In the genomic region with DNA sequence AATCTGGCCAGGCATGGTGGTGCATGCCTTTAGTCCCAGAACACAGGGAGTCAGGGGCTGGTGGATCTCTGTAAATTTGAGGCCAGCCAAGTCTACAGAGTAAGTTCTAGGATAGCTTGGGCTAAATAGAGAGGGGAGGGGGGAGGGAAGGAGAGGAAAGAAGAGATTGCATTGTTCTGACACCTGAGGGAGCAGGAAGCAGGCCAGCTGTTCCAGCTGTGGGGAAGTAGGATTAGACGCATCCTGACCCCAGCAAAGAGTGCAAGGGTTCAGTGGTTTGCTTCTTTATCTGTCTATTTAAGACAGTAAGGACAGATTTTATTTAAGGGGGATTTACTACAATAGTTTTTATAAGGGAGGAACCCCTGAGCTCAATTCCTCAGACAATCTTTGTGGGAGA, we compare ENCODE assay signal across 35 mouse cellular contexts. TPM values are rescaled to one million over a fixed set of nuclear protein-coding genes. Genes with fewer than 3 reads are reported as not detected.
DNase-seq lines count a peak whose midpoint lies in the region; ATAC-seq and TF ChIP-seq lines count a peak whose summit lies in the region.
"Had no signal": no experiment of that assay in that cellular context is flagged by ENCODE, and none has a peak within 500 bp of the region (broad histone marks: within the 10 kb centered on the region; RNA-seq: fewer than 3 reads in every experiment).

No protein-coding gene starts in this region.

- no peaks in the 10 kb centered on the region for H3K27me3 ChIP-seq in midbrain, embryonic 10.5 days (ENCODE audit: low read depth, poor library complexity, severe bottlenecking)
- H3K27me3 ChIP-seq in midbrain, embryonic 16.5 days (ENCODE audit: control insufficient read depth, insufficient read depth, low read depth, low read length): no peaks in the 10 kb centered on the region
- no peaks in the 10 kb centered on the region for H3K27me3 ChIP-seq in ES-Bruce4 (ENCODE audit: control insufficient read depth, insufficient read depth, low read length, poor library complexity, severe bottlenecking)
- H3K27me3 ChIP-seq: embryonic facial prominence, embryonic 12.5 days; embryonic facial prominence, embryonic 15.5 days; forebrain, embryonic 12.5 days; heart, embryonic 12.5 days; heart, embryonic 15.5 days; hindbrain, embryonic 13.5 days; intestine, embryonic 15.5 days had no signal

- no peak for TF ChIP-seq CTCF in ES-Bruce4 (IDR thresholded peaks at IDR 0.05; ENCODE audit: low read depth, low read length)

- H3K4me3 ChIP-seq in midbrain, embryonic 10.5 days: no peak overlapping the region
- H3K4me3 ChIP-seq in midbrain, embryonic 16.5 days (ENCODE audit: low read depth, low read length): no peak overlapping the region
- no peak overlapping the region for H3K4me3 ChIP-seq in ES-Bruce4 (ENCODE audit: low read depth, low read length)
- H3K4me3 ChIP-seq: embryonic facial prominence, embryonic 12.5 days; embryonic facial prominence, embryonic 15.5 days; forebrain, embryonic 12.5 days; heart, embryonic 12.5 days; heart, embryonic 15.5 days; hindbrain, embryonic 13.5 days; intestine, embryonic 15.5 days had no signal

- DNase-seq in heart, adult 11 months: peak; percentile 45
- no peak for DNase-seq in heart, postnatal 10 days
- DNase-seq in midbrain, embryonic 10.5 days (ENCODE audit: low spot score): no peak
- DNase-seq in ES-CJ7 (ENCODE audit: low read depth, low spot score): peak; percentile 61
- no peak for DNase-seq in left cerebral cortex, postnatal 10 days (ENCODE audit: extremely low spot score in 1 of 2, low spot score in 2 of 2)
- DNase-seq in ovary, postnatal 36 days (ENCODE audit: low spot score): no peak
- DNase-seq: adrenal gland, adult 8-10 months; adrenal gland, postnatal 25 days; cerebellum, adult 11-12 months; cerebellum, adult 8-10 months; cerebellum, postnatal 10 days; cerebellum, postnatal 36 days; gastrocnemius, postnatal 10 days; heart, adult 18-20 months; heart, postnatal 14 days; heart, postnatal 4 days had no signal

- H3K27ac ChIP-seq in midbrain, embryonic 10.5 days (replicated peaks): peak overlapping the region; percentile 81
- no peak overlapping the region for H3K27ac ChIP-seq in midbrain, embryonic 16.5 days (ENCODE audit: low read length)
- H3K27ac ChIP-seq in ES-Bruce4 (ENCODE audit: insufficient read depth, low read length): peak overlapping the region; percentile 83
- H3K27ac ChIP-seq: embryonic facial prominence, embryonic 12.5 days; embryonic facial prominence, embryonic 15.5 days; forebrain, embryonic 12.5 days; heart, embryonic 15.5 days; hindbrain, embryonic 13.5 days; intestine, embryonic 15.5 days had no signal

- TF ChIP-seq POLR2A in ES-Bruce4 (IDR thresholded peaks at IDR 0.05; ENCODE audit: insufficient read depth, low read length): no peak

- peaks cover 48% of the 10 kb centered on the region for H3K4me1 ChIP-seq in midbrain, embryonic 10.5 days
- no peaks in the 10 kb centered on the region for H3K4me1 ChIP-seq in midbrain, embryonic 16.5 days (ENCODE audit: control insufficient read depth, insufficient read depth, low read length)
- H3K4me1 ChIP-seq in ES-Bruce4 (ENCODE audit: control insufficient read depth, insufficient read depth, low read length): peaks cover 3% of the 10 kb centered on the region
- H3K4me1 ChIP-seq: embryonic facial prominence, embryonic 15.5 days; hindbrain, embryonic 13.5 days; intestine, embryonic 15.5 days had no signal

- peak; percentile 89 for TF ChIP-seq EP300 in ES-Bruce4 (IDR thresholded peaks at IDR 0.05; ENCODE audit: insufficient read depth, low read depth, low read length)

- H3K36me3 ChIP-seq in midbrain, embryonic 10.5 days: no peaks in the 10 kb centered on the region
- no peaks in the 10 kb centered on the region for H3K36me3 ChIP-seq in midbrain, embryonic 16.5 days (ENCODE audit: control insufficient read depth, insufficient read depth, low read length)
- H3K36me3 ChIP-seq in ES-Bruce4 (ENCODE audit: control insufficient read depth, insufficient read depth, low read length, poor library complexity, severe bottlenecking): no peaks in the 10 kb centered on the region
- H3K36me3 ChIP-seq: embryonic facial prominence, embryonic 12.5 days; embryonic facial prominence, embryonic 15.5 days; forebrain, embryonic 12.5 days; heart, embryonic 12.5 days; heart, embryonic 15.5 days; hindbrain, embryonic 13.5 days; intestine, embryonic 15.5 days had no signal

- WGBS in midbrain, embryonic 10.5 days: 8% methylated on average over 1 of the region's 1 CpGs
- 39% methylated on average over 1 of the region's 1 CpGs for WGBS in midbrain, embryonic 16.5 days

- H3K9ac ChIP-seq in midbrain, embryonic 16.5 days (ENCODE audit: low read depth, low read length): no peak overlapping the region
- H3K9ac ChIP-seq in ES-Bruce4 (ENCODE audit: low read depth, poor library complexity, severe bottlenecking): no peak overlapping the region
- H3K9ac ChIP-seq: embryonic facial prominence, embryonic 12.5 days; embryonic facial prominence, embryonic 15.5 days; forebrain, embryonic 12.5 days; heart, embryonic 12.5 days; heart, embryonic 15.5 days; hindbrain, embryonic 13.5 days; intestine, embryonic 15.5 days had no signal

- intact Hi-C loops in heart, postnatal 10 days (cut with DNase I): no loop called here
- intact Hi-C loops in left cerebral cortex, postnatal 10 days (cut with DNase I): no loop called here

- H3K9me3 ChIP-seq in midbrain, embryonic 10.5 days (replicated peaks): no peaks in the 10 kb centered on the region
- H3K9me3 ChIP-seq in midbrain, embryonic 16.5 days (replicated peaks; ENCODE audit: control insufficient read depth, low read length, poor library complexity, severe bottlenecking): no peaks in the 10 kb centered on the region
- H3K9me3 ChIP-seq in ES-Bruce4 (replicated peaks; ENCODE audit: control insufficient read depth, insufficient read depth, low read length, poor library complexity, severe bottlenecking): no peaks in the 10 kb centered on the region
- H3K9me3 ChIP-seq: embryonic facial prominence, embryonic 12.5 days; embryonic facial prominence, embryonic 15.5 days; forebrain, embryonic 12.5 days; heart, embryonic 12.5 days; heart, embryonic 15.5 days; hindbrain, embryonic 13.5 days; intestine, embryonic 15.5 days had no signal

- H3K4me2 ChIP-seq in midbrain, embryonic 16.5 days (ENCODE audit: low read length): no peak overlapping the region
- H3K4me2 ChIP-seq: embryonic facial prominence, embryonic 12.5 days; embryonic facial prominence, embryonic 15.5 days; forebrain, embryonic 12.5 days; heart, embryonic 12.5 days; heart, embryonic 15.5 days; hindbrain, embryonic 13.5 days; intestine, embryonic 15.5 days had no signal

- ATAC-seq in midbrain, embryonic 16.5 days: no peak
- ATAC-seq: activated CD4-positive, CD25-positive, alpha-beta regulatory T cell, adult 4 months; CD4-positive, CD25-positive, alpha-beta regulatory T cell, adult 4 months; forebrain, embryonic 16.5 days; hindbrain, embryonic 16.5 days; intestine, embryonic 15.5 days had no signal

RNA-seq across cellular contexts. Expression of a gene that starts 26.1 kb away (rescaled TPM):
- total RNA-seq in heart, postnatal 10 days (2021): not detected
- not detected in 2 replicates for polyA plus RNA-seq in midbrain, embryonic 10.5 days (2016; fragmentation: Nextera tagmentation; extraction: Ambion mirVana)
- not detected in 2 replicates for polyA plus RNA-seq in midbrain, embryonic 16.5 days (2015; fragmentation: Nextera tagmentation; extraction: Ambion mirVana)
- not detected in 2 replicates for polyA plus RNA-seq in ES-Bruce4 (2011; ENCODE audit: insufficient read depth, insufficient read length, low read depth, missing spikeins)
- not detected for total RNA-seq in left cerebral cortex, postnatal 10 days (2021)
- total RNA-seq: adrenal gland, adult 8-10 months; adrenal gland, postnatal 25 days; gastrocnemius, adult 18-20 months; gastrocnemius, postnatal 10 days; gastrocnemius, postnatal 4 days; heart, adult 18-20 months; heart, postnatal 14 days; heart, postnatal 4 days; MEL had no signal
- polyA plus RNA-seq: activated CD4-positive, CD25-positive, alpha-beta regulatory T cell, adult 4 months; brain, embryonic 14.5 days; C2C12; CD4-positive, CD25-positive, alpha-beta regulatory T cell, adult 4 months; cortical plate, adult 2 months; embryonic facial prominence, embryonic 12.5 days; embryonic facial prominence, embryonic 15.5 days; forebrain, embryonic 12.5 days; forebrain, embryonic 16.5 days; heart, embryonic 12.5 days; heart, embryonic 15.5 days; hindbrain, embryonic 13.5 days; hindbrain, embryonic 16.5 days; intestine, embryonic 15.5 days had no signal

Comparison
In these comparisons a context has a peak if more than half of its experiments do, and no peak if none do; other contexts are left out.
1. DNase-seq: peak in heart, adult 11 months (single experiment) and ES-CJ7 (single experiment); none in heart, postnatal 10 days (0 of 2), midbrain, embryonic 10.5 days (single experiment), left cerebral cortex, postnatal 10 days (0 of 2) and ovary, postnatal 36 days (single experiment).